Mouse (Mus musculus): ENCODE measurements at regions not wholly inside any gene's neighbourhood (a gene's known extent, or its start where the extent isn't known, plus 50 kb on each side); places are given as distances from the start of the nearest gene placed in this dataset.
"Not testable (repeated sequence)": the region's sequence is repeated elsewhere in the genome, so short reads cannot be mapped to it uniquely, and the experiment has no call there.

- no peak overlapping the region for H3K4me2 ChIP-seq (replicated peaks)
- no peak for ATAC-seq (ENCODE audit: low FRiP score)
- no peaks in the 10 kb centered on the region for H3K9me3 ChIP-seq (replicated peaks)
- H3K4me3 ChIP-seq = no peak overlapping the region
- no peaks in the 10 kb centered on the region for H3K27me3 ChIP-seq
- peaks cover 8% of the 10 kb centered on the region for H3K4me1 ChIP-seq
- 84% methylated on average over 19 of the region's 19 CpGs for WGBS
- H3K27ac ChIP-seq = no peak overlapping the region
- no peaks in the 10 kb centered on the region for H3K36me3 ChIP-seq
- H3K9ac ChIP-seq = no peak overlapping the region
Observed at GRCm38 (mm10) chr14:76731096-76731986, 174.7 kb upstream of the Serp2 start.

- H3K36me3 ChIP-seq = no peaks in the 10 kb centered on the region
- ATAC-seq (ENCODE audit: low FRiP score) = no peak
- 91% methylated on average over 2 of the region's 2 CpGs for WGBS
- 0 out of 2 replicates have a peak, but pooled peaks cover 6% of the 10 kb centered on the region for H3K4me1 ChIP-seq
- H3K9ac ChIP-seq = no peak overlapping the region
- no peak overlapping the region for H3K4me2 ChIP-seq (replicated peaks)
- no peaks in the 10 kb centered on the region for H3K9me3 ChIP-seq (replicated peaks)
- H3K27me3 ChIP-seq = no peaks in the 10 kb centered on the region
- H3K4me3 ChIP-seq = no peak overlapping the region
- H3K27ac ChIP-seq = no peak overlapping the region
Observed at GRCm38 (mm10) chr14:76725844-76726243, 169.2 kb upstream of the Serp2 start.

- not testable (repeated sequence) for H3K4me3 ChIP-seq; H3K27ac ChIP-seq; H3K9ac ChIP-seq; H3K27me3 ChIP-seq; H3K4me1 ChIP-seq; ATAC-seq (ENCODE audit: low FRiP score); H3K4me2 ChIP-seq (replicated peaks); H3K36me3 ChIP-seq; H3K9me3 ChIP-seq (replicated peaks)
- WGBS = 91% methylated on average over 4 of the region's 4 CpGs
Observed at GRCm38 (mm10) chr14:76725231-76725630, 168.5 kb upstream of the Serp2 start.

- Histone ChIP-seq H3K36me3 (no peaks in the 10 kb centered on the region), H3K9me3 (replicated peaks) (no peaks in the 10 kb centered on the region), H3K27me3 (no peaks in the 10 kb centered on the region), H3K4me1 (0 out of 2 replicates have a peak, but pooled peaks cover 6% of the 10 kb centered on the region), H3K4me3 (no peak overlapping the region), H3K27ac (no peak overlapping the region), H3K9ac (no peak overlapping the region), H3K4me2 (replicated peaks) (no peak overlapping the region)
- no peak for ATAC-seq (ENCODE audit: low FRiP score)
- WGBS = 81% methylated on average over 8 of the region's 8 CpGs
Observed at GRCm38 (mm10) chr14:76724826-76725225, 168.1 kb upstream of the Serp2 start.

- Histone ChIP-seq H3K4me2 (replicated peaks) (no peak overlapping the region), H3K9me3 (replicated peaks) (no peaks in the 10 kb centered on the region), H3K27ac (no peak overlapping the region), H3K9ac (no peak overlapping the region), H3K27me3 (no peaks in the 10 kb centered on the region), H3K4me3 (no peak overlapping the region), H3K4me1 (0 out of 2 replicates have a peak, but pooled peaks cover 6% of the 10 kb centered on the region), H3K36me3 (no peaks in the 10 kb centered on the region)
- WGBS = 78% methylated on average over 8 of the region's 8 CpGs
- no peak for ATAC-seq (ENCODE audit: low FRiP score)
Observed at GRCm38 (mm10) chr14:76724395-76724794, 167.7 kb upstream of the Serp2 start.

- no peak for ATAC-seq (ENCODE audit: low FRiP score)
Observed at GRCm38 (mm10) chr14:76723551-76723950, 166.9 kb upstream of the Serp2 start.

GRCm38 (mm10) chr14:76722297-76722696 lies 165.6 kb upstream of the Serp2 start:
- Histone ChIP-seq H3K4me1 (0 out of 2 replicates have a peak, but pooled peaks cover 6% of the 10 kb centered on the region), H3K4me3 (no peak overlapping the region), H3K9ac (no peak overlapping the region), H3K9me3 (replicated peaks) (no peaks in the 10 kb centered on the region), H3K4me2 (replicated peaks) (no peak overlapping the region), H3K36me3 (no peaks in the 10 kb centered on the region), H3K27me3 (no peaks in the 10 kb centered on the region), H3K27ac (no peak overlapping the region)
- 90% methylated on average over 5 of the region's 5 CpGs for WGBS
- ATAC-seq (ENCODE audit: low FRiP score) = no peak

More at GRCm38 (mm10) chr14:76723551-76723950, 166.9 kb upstream of the Serp2 start:
- Histone ChIP-seq H3K27ac (no peak overlapping the region), H3K36me3 (no peaks in the 10 kb centered on the region), H3K4me3 (no peak overlapping the region), H3K4me2 (replicated peaks) (no peak overlapping the region), H3K9ac (no peak overlapping the region), H3K4me1 (0 out of 2 replicates have a peak, but pooled peaks cover 6% of the 10 kb centered on the region), H3K9me3 (replicated peaks) (no peaks in the 10 kb centered on the region), H3K27me3 (no peaks in the 10 kb centered on the region)
- 59% methylated on average over 4 of the region's 4 CpGs for WGBS

- H3K27ac ChIP-seq = no peak overlapping the region
- H3K9ac ChIP-seq = no peak overlapping the region
- H3K4me2 ChIP-seq (replicated peaks) = no peak overlapping the region
- 91% methylated on average over 9 of the region's 9 CpGs for WGBS
- H3K9me3 ChIP-seq (replicated peaks) = no peaks in the 10 kb centered on the region
- no peak overlapping the region for H3K4me3 ChIP-seq
- no peak for ATAC-seq (ENCODE audit: low FRiP score)
- H3K4me1 ChIP-seq = 0 out of 2 replicates have a peak, but pooled peaks cover 6% of the 10 kb centered on the region
- no peaks in the 10 kb centered on the region for H3K27me3 ChIP-seq
- no peaks in the 10 kb centered on the region for H3K36me3 ChIP-seq
Observed at GRCm38 (mm10) chr14:76721751-76722150, 165.1 kb upstream of the Serp2 start.

GRCm38 (mm10) chr14:76717081-76717480 lies 160.4 kb upstream of the Serp2 start:
- Histone ChIP-seq H3K27me3 (no peaks in the 10 kb centered on the region), H3K4me3 (no peak overlapping the region), H3K4me1 (no peaks in the 10 kb centered on the region), H3K27ac (no peak overlapping the region), H3K4me2 (replicated peaks) (no peak overlapping the region), H3K9me3 (replicated peaks) (no peaks in the 10 kb centered on the region), H3K36me3 (no peaks in the 10 kb centered on the region), H3K9ac (no peak overlapping the region)
- no peak for ATAC-seq (ENCODE audit: low FRiP score)
- WGBS = 92% methylated on average over 3 of the region's 3 CpGs

- no peak for ATAC-seq (ENCODE audit: low FRiP score)
- WGBS = 74% methylated on average over 4 of the region's 4 CpGs
- Histone ChIP-seq H3K4me1 (no peaks in the 10 kb centered on the region), H3K4me3 (no peak overlapping the region), H3K36me3 (no peaks in the 10 kb centered on the region), H3K27ac (no peak overlapping the region), H3K27me3 (no peaks in the 10 kb centered on the region), H3K9ac (no peak overlapping the region), H3K4me2 (replicated peaks) (no peak overlapping the region), H3K9me3 (replicated peaks) (no peaks in the 10 kb centered on the region)
Observed at GRCm38 (mm10) chr14:76714727-76715126, 158.0 kb upstream of the Serp2 start.

- Histone ChIP-seq H3K27me3 (no peaks in the 10 kb centered on the region), H3K9me3 (replicated peaks) (no peaks in the 10 kb centered on the region), H3K36me3 (no peaks in the 10 kb centered on the region), H3K27ac (no peak overlapping the region), H3K9ac (no peak overlapping the region), H3K4me3 (no peak overlapping the region), H3K4me2 (replicated peaks) (no peak overlapping the region), H3K4me1 (no peaks in the 10 kb centered on the region; the same call in 1 of the 2 replicates)
- WGBS = 62% methylated on average over 7 of the region's 7 CpGs
- no peak for ATAC-seq (ENCODE audit: low FRiP score)
Observed at GRCm38 (mm10) chr14:76713946-76714345, 157.3 kb upstream of the Serp2 start.

- 85% methylated on average over 11 of the region's 11 CpGs for WGBS
- no peaks in the 10 kb centered on the region for H3K9me3 ChIP-seq (replicated peaks)
- H3K4me1 ChIP-seq = no peaks in the 10 kb centered on the region; the same call in 1 of the 2 replicates
- no peak for ATAC-seq (ENCODE audit: low FRiP score)
- no peaks in the 10 kb centered on the region for H3K27me3 ChIP-seq
- no peak overlapping the region for H3K9ac ChIP-seq
- H3K4me3 ChIP-seq = no peak overlapping the region
- no peak overlapping the region for H3K27ac ChIP-seq
- no peak overlapping the region for H3K4me2 ChIP-seq (replicated peaks)
- no peaks in the 10 kb centered on the region for H3K36me3 ChIP-seq
Observed at GRCm38 (mm10) chr14:76708728-76709127, 152.0 kb upstream of the Serp2 start.

- peaks cover 14% of the 10 kb centered on the region; the same call in 1 of the 2 replicates for H3K4me1 ChIP-seq
- H3K4me2 ChIP-seq (replicated peaks) = no peak overlapping the region
- no peaks in the 10 kb centered on the region for H3K27me3 ChIP-seq
- no peak overlapping the region for H3K4me3 ChIP-seq
- ATAC-seq (ENCODE audit: low FRiP score) = no peak
- no peaks in the 10 kb centered on the region for H3K36me3 ChIP-seq
- no peaks in the 10 kb centered on the region for H3K9me3 ChIP-seq (replicated peaks)
- H3K9ac ChIP-seq = no peak overlapping the region
- WGBS = 79% methylated on average over 7 of the region's 7 CpGs
- H3K27ac ChIP-seq = no peak overlapping the region
Observed at GRCm38 (mm10) chr14:76703373-76703764, 146.7 kb upstream of the Serp2 start.
